Mouse (Mus musculus) heart, postnatal 0 days (tissue): Measurements from ENCODE around the gene Ercc1.

Experiments
- CTCF ChIP-seq: IDR thresholded peaks from 2 replicates; pipeline ENCODE4 v1.5.1; 2016; ENCODE audit warnings: antibody characterized with exemption, control low read depth, low read depth
- EP300 ChIP-seq: IDR thresholded peaks from 2 replicates; pipeline ENCODE4 v1.6.1; 2016; ENCODE audit warnings: antibody characterized with exemption, low read depth

DNA sequence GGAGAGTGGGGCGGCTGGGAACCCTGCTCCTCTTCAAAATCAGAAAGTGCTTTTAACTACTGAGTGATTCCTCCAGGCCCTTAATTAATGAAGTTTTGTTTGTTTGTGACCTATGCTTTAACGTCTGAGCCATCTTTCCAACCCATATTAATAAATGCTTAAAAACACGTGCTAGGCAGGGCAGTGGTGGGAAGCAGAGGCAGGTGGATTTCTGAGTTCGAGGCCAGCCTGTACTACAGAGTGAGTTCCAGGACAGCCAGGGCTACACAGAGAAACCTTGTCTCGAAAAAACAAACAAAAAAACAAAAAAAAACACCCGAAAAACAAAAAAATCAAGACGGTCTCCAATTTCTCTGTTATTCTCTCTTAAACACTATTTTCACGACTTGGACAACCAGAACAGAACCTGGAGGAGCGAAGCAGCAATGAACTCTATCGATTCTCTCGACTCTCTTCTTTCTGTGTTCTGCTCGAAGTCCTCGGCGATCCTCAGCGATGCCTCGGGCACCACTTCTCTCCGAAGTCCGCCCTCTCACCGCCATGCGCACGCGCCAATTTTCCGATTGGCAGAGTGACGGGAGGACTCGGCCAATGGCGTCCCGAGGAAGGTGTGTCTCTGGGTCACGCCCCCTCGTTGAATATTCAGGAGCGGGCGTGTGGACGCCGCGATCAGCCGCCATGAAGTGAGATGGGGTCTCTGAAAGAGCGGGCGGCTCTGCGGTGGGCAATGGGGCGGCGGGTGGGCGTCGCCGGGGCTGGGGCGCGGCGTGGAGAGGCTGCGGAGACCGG lies 37.0 kb downstream of the Ercc1 start, which contains the start of gene Ercc2:
- TF ChIP-seq CTCF (no peak), EP300 (no peak)
